Mouse (Mus musculus) left cerebral cortex, adult 6 months (tissue): ENCODE measurements around the gene Tacc3. TPM values are rescaled to one million over a fixed set of nuclear protein-coding genes. Genes with fewer than 3 reads are reported as not detected.

Source experiments
- long read RNA-seq, 2 experiments: library from polyadenylated mRNA; unstranded; transcript quantifications; one replicate each; pipeline ENCODE4 v2.0.0; 2019 to 2020
- polyA plus RNA-seq: library from polyadenylated mRNA; unstranded; fragments of <200 nt; fragmentation: Nextera tagmentation; gene quantifications from 2 replicates; pipeline ENCODE4 v1.2.3, GENCODE M21; 2021

Gene Tacc3
- 3.2 and 3.3 TPM in 2 replicates for polyA plus RNA-seq
- long read RNA-seq, experiment 1, transcript Tacc3-203 (15 exons, 2,187 nt) = major isoform, 25 of 39 reads
- long read RNA-seq, experiment 1, partial matches to known transcripts = 4 of 39 reads
- long read RNA-seq, experiment 1, other reads (novel, unspliced or antisense) = 10 of 39 reads
- long read RNA-seq, experiment 2, partial matches to known transcripts = 0 of 2 reads
- long read RNA-seq, experiment 2, other reads (novel, unspliced or antisense) = 1 of 2 reads

DNA sequence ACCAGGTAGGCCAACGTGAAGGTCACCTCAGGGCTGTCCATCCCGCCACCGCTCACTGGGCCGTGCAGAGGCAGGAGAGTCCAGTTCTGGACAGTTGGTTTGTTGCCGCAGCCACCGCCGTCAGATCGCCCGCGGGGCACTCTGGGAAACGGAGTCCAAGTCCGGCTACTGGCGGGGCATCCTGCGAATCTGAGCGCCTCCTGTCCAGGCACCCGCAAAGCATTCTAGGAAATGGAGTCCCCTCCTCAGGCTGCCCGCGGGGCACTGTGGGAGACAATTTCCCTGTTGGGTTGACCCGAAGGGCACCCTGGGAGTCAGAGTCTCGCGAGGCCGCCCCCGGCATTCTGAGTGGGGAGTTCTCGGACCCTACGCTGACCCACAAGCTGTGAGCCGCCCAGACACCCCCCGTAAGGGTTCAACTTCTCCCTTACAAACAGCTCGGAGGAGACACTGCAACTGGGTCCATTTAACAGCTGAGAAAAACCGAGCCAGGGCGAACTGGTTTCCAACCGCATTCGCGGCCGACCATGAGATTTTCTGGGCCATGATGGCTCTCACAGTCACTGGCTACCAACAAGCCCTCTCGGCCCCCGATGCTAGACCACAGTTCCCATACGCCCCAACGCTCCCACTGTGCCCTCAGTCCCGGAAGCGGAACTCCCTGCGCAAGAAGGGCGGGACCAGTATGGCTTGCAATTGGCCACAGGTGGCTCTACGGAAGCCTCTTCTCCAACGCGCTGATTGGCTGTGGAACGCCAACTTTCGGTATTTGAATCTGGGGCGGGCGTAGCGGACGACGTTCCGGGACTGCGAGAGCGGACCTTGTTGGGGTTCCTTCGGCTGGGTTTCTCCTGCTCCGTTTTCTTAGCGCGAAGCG is at the start of gene Tacc3, which contains the start of gene Tmem129:
Gene Tacc3 (plus strand): TSS at position 342 of the 877 bp plus-strand sequence.
Gene Tmem129 (minus strand): TSS at position 630 of the 877 bp plus-strand sequence.

DNA sequence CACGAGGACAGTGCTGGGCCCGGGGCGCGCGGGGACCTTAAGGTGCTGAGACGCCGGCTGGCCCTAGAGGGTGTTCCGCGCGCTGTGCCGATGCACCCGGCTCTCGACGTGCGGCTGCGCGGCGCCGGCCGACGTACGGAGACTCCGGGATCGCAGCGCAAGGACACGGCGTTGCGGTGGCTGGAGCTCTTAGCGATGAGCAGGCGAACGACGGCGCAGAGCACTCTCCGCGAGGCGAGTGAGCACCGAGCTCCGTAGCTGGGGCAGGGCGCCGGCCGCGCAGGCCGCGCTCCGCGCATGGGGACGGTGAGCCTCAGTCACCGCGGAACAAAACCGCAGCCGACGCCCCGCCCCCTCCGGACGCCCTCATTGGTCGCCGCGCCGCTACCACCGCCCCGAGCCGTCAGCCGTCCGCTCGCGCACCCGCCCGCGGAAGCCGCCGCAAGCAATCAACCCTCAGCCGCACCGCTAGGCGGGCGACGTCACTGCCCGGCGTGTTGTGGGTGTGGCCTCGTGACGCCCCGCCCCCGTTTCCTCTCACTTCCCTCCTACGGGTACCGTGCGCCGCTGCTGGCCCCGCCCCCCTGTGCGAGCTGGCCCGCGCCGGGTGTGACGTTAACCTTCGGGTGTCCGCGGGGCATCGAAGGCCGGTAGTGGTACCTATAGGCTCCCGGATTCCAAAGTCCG is 28.5 kb upstream of the Tacc3 start, which contains the start of the genes Fam53a and Gm9903:
Gene Fam53a (minus strand): TSS at position 335 of the 687 bp plus-strand sequence.
Gene Gm9903 (plus strand): TSS at position 625 of the 687 bp plus-strand sequence.

DNA sequence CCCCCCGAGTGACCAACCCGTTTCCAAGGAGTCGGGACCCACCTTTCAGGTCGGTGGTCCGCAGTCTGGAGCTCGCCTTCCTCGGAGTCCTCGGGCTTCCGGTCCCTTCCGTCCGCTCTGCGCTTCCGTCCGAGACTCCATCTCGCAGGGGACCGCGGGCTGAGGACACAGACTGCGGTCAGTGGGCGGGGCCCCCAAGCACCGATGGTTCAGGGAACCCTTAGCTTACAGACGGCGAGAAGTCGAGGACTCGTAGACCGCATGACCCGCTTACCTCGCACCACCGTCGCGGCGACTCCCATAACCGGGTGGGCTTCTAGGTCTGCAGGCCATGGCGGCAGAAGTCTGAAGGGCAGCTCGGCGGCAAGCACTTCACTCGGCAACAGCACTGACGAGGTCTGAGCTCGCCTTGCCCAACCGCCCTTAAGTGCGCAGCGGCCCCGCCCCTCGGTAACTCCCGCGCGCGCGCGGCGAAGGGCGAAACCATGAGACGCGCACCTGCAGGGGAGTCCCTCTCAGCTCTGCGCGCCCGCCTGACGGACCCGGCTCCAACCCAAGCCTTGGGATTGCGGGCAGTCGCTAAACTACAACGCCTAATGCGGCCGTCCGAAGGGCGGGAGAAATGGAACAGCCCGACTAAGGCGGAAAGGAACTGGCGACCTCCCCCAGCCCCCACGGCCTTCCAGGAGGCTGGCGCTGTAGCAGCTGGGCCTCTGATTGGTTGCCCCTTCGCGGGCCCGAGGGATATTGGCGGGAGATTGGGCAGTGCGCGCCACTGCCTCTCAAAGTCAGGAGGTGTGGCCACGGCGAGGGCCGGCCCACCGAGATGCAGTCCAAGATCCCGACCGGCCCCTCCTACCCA is 5.8 kb upstream of the Tacc3 start, which contains the start of gene Slbp:
Gene Slbp (minus strand): TSS at position 654 of the 862 bp plus-strand sequence.

DNA sequence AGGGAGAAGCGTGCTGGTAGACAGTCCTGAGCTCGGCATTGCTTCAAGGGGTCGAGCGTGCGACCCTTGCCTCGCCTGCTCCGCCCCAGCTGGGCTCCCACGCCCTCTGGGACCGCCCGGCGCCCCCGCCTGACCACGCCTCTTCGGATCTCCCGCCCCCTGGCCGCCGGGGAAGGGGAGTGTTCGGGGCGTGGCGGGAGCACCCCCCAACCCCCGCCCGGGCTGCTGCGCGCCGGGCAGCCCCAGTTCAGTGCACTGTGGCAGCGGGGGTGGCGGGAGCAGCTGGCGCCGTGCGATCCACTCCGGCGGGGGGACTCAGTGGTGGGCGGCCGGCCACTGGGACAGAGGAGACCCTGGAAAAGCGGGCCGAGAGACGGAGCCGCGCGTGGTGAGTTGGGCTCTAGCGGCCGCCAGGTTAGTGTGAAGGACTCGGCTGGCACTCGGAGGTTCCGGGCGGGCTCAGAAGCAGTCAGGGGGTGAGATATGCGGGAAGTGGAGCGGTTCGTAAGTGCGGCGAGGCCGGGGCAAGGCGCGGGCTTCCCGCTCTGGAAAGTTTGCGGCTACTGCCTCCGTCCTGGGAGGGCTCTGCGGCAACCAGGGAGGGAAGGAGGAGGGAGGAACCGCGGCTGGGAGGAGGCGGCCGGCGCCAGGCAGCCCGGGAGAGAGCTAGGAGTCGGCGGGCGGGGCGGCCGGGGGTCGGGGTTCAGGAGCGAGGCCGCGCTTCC is 63.8 kb downstream of the Tacc3 start, which contains the start of gene Fgfr3:
Gene Fgfr3 (plus strand): TSS at position 134 of the 725 bp plus-strand sequence.

Other genes starting within 250 kb of the Tacc3 start
- not detected in 2 replicates for gene Nkx1-1, start 224.2 kb upstream of the Tacc3 start, polyA plus RNA-seq
- gene Fam53a, start 28.5 kb upstream of the Tacc3 start, polyA plus RNA-seq = 30.7 and 33.6 TPM in 2 replicates
- 0.61 and 0.63 TPM in 2 replicates for gene Gm9903, start 28.2 kb upstream of the Tacc3 start, polyA plus RNA-seq
- gene Slbp, start 5.6 kb upstream of the Tacc3 start, polyA plus RNA-seq = 27.1 and 34.4 TPM in 2 replicates
- gene Tmem129, start 288 bp downstream of the Tacc3 start, polyA plus RNA-seq = 31.4 and 35.5 TPM in 2 replicates
- gene Fgfr3, start 63.5 kb downstream of the Tacc3 start, polyA plus RNA-seq = 51.0 and 65.2 TPM in 2 replicates
- gene Letm1, start 124.7 kb downstream of the Tacc3 start, polyA plus RNA-seq = 66.7 and 73.1 TPM in 2 replicates
- gene Nsd2, start 162.6 kb downstream of the Tacc3 start, polyA plus RNA-seq = 7.8 and 17.3 TPM in 2 replicates